In genomic region chr16:34966620-34967081, GRCm38 (mm10) we compare ENCODE assay signal across 11 mouse cellular contexts. TPM values are rescaled to one million over a fixed set of nuclear protein-coding genes. Genes with fewer than 3 reads are reported as not detected.
DNase-seq lines count a peak whose midpoint lies in the region; ATAC-seq and TF ChIP-seq lines count a peak whose summit lies in the region.
"Had no signal": no experiment of that assay in that cellular context is flagged by ENCODE, and none has a peak within 500 bp of the region (broad histone marks: within the 10 kb centered on the region; RNA-seq: fewer than 3 reads in every experiment).

No protein-coding gene starts in this region.

- ATAC-seq in kidney, embryonic 16.5 days (ENCODE audit: low FRiP score, low TSS enrichment): peak; percentile 57
- 0 out of 2 replicates have a peak, but pooled peaks have one; percentile 13 for ATAC-seq in neural tube, embryonic 15.5 days (ENCODE audit: low FRiP score)
- 0 out of 2 replicates have a peak, but pooled peaks have one; percentile 21 for ATAC-seq in stomach, postnatal 0 days (ENCODE audit: low FRiP score, low TSS enrichment)

- H3K4me3 ChIP-seq in gastrocnemius, adult 2 months: no peak overlapping the region
- H3K4me3 ChIP-seq in kidney, embryonic 16.5 days (ENCODE audit: low read length): no peak overlapping the region
- H3K4me3 ChIP-seq in neural tube, embryonic 15.5 days (replicated peaks): no peak overlapping the region
- no peak overlapping the region for H3K4me3 ChIP-seq in stomach, postnatal 0 days (ENCODE audit: low read depth, low read length)
- H3K4me3 ChIP-seq: neural tube, embryonic 13.5 days had no signal

- peaks cover 33% of the 10 kb centered on the region for H3K4me1 ChIP-seq in kidney, embryonic 16.5 days (ENCODE audit: insufficient read depth, low read length)
- peaks cover 6% of the 10 kb centered on the region for H3K4me1 ChIP-seq in neural tube, embryonic 15.5 days
- no peaks in the 10 kb centered on the region for H3K4me1 ChIP-seq in stomach, postnatal 0 days (replicated peaks; ENCODE audit: control insufficient read depth, insufficient read depth)

- WGBS in kidney, embryonic 16.5 days: 43% methylated on average over 5 of the region's 5 CpGs
- WGBS in neural tube, embryonic 15.5 days: 79% methylated on average over 5 of the region's 5 CpGs
- WGBS in stomach, postnatal 0 days: 44% methylated on average over 5 of the region's 5 CpGs

- TF ChIP-seq CTCF in gastrocnemius, adult 2 months (IDR thresholded peaks at IDR 0.05): no peak
- no peak for TF ChIP-seq CTCF in stomach, postnatal 0 days (IDR thresholded peaks at IDR 0.05; ENCODE audit: low read depth)

- DNase-seq in gastrocnemius, adult 2 months: no peak
- DNase-seq in gastrocnemius, postnatal 25 days: no peak
- no peak for DNase-seq in kidney, postnatal 36 days
- no peak for DNase-seq in neural tube, embryonic 10.5 days (ENCODE audit: extremely low spot score, low spot score)
- DNase-seq in stomach, postnatal 0 days (ENCODE audit: low spot score): no peak
- no peak for DNase-seq in spleen, postnatal 4 days (ENCODE audit: low spot score in 2 of 2)
- DNase-seq: thymus, postnatal 14 days had no signal

- H3K4me2 ChIP-seq in kidney, embryonic 16.5 days (replicated peaks; ENCODE audit: low read depth, low read length): no peak overlapping the region
- H3K4me2 ChIP-seq in neural tube, embryonic 15.5 days: no peak overlapping the region
- H3K4me2 ChIP-seq in stomach, postnatal 0 days (replicated peaks; ENCODE audit: low read depth): no peak overlapping the region
- H3K4me2 ChIP-seq: midbrain, embryonic 11.5 days; neural tube, embryonic 13.5 days had no signal

- H3K9me3 ChIP-seq in kidney, embryonic 16.5 days (ENCODE audit: low read length): no peaks in the 10 kb centered on the region
- no peaks in the 10 kb centered on the region for H3K9me3 ChIP-seq in neural tube, embryonic 15.5 days (replicated peaks)
- H3K9me3 ChIP-seq in stomach, postnatal 0 days (ENCODE audit: control insufficient read depth, low read length): no peaks in the 10 kb centered on the region
- H3K9me3 ChIP-seq: neural tube, embryonic 13.5 days had no signal

- H3K36me3 ChIP-seq in kidney, embryonic 16.5 days (ENCODE audit: insufficient read depth, low read length): peaks cover 7% of the 10 kb centered on the region
- H3K36me3 ChIP-seq in neural tube, embryonic 15.5 days: no peaks in the 10 kb centered on the region
- peaks cover 4% of the 10 kb centered on the region; the same call in 1 of the 2 replicates for H3K36me3 ChIP-seq in stomach, postnatal 0 days (ENCODE audit: control insufficient read depth, insufficient read depth, low read length)
- H3K36me3 ChIP-seq: neural tube, embryonic 13.5 days had no signal

- no peak overlapping the region; the same call in 1 of the 2 replicates for H3K9ac ChIP-seq in kidney, embryonic 16.5 days (replicated peaks; ENCODE audit: low read length)
- no peak overlapping the region for H3K9ac ChIP-seq in neural tube, embryonic 15.5 days (replicated peaks)
- H3K9ac ChIP-seq in stomach, postnatal 0 days (ENCODE audit: low read length): peak overlapping the region; percentile 32; the same call in 1 of the 2 replicates
- H3K9ac ChIP-seq: neural tube, embryonic 13.5 days had no signal

- intact Hi-C loops in gastrocnemius, adult 2 months (cut with DNase I): loop anchor here (1.0 to 10.0 kb wide), 4 partner anchors 45 to 302 kb away; partner anchors contain the start of gene Mylk

- no peak for TF ChIP-seq EP300 in stomach, postnatal 0 days (optimal IDR thresholded peaks at IDR 0.05)

- peak overlapping the region; percentile 72 for H3K27ac ChIP-seq in gastrocnemius, adult 2 months
- H3K27ac ChIP-seq in kidney, embryonic 16.5 days (ENCODE audit: low read length): peak overlapping the region; percentile 70
- H3K27ac ChIP-seq in neural tube, embryonic 15.5 days (replicated peaks): no peak overlapping the region
- peak overlapping the region; percentile 37 for H3K27ac ChIP-seq in stomach, postnatal 0 days (replicated peaks)
- H3K27ac ChIP-seq: neural tube, embryonic 13.5 days had no signal

- H3K27me3 ChIP-seq in kidney, embryonic 16.5 days (ENCODE audit: insufficient read depth, low read length): no peaks in the 10 kb centered on the region
- no peaks in the 10 kb centered on the region for H3K27me3 ChIP-seq in neural tube, embryonic 15.5 days (replicated peaks)
- H3K27me3 ChIP-seq in stomach, postnatal 0 days (ENCODE audit: control insufficient read depth, insufficient read depth, low read length): no peaks in the 10 kb centered on the region
- H3K27me3 ChIP-seq: neural tube, embryonic 13.5 days had no signal

RNA-seq across cellular contexts. Expression of gene Hacd2, which starts 55.6 kb away (rescaled TPM):
- total RNA-seq in gastrocnemius, adult 2 months (2021): 1 to 10 TPM; 1.8 TPM
- 1 to 10 TPM; 1.0 to 3.7 TPM for total RNA-seq in gastrocnemius, postnatal 25 days (2021)
- polyA plus RNA-seq in kidney, embryonic 16.5 days (2015; fragmentation: Nextera tagmentation; extraction: Ambion mirVana): 99.9 and 111 TPM in 2 replicates
- 49.1 and 55.2 TPM in 2 replicates for polyA plus RNA-seq in neural tube, embryonic 15.5 days (2015; fragmentation: Nextera tagmentation; extraction: Ambion mirVana)
- polyA plus RNA-seq in stomach, postnatal 0 days (2015; fragmentation: Nextera tagmentation; extraction: Ambion mirVana): 99.6 and 107 TPM in 2 replicates
